Mouse (Mus musculus) kidney, adult 2 months (tissue): ENCODE data around the gene Tmc4. TPM values are rescaled to one million over a fixed set of nuclear protein-coding genes. Genes with fewer than 3 reads are reported as not detected.
"Not testable (repeated sequence)": the region's sequence is repeated elsewhere in the genome, so short reads cannot be mapped to it uniquely, and the experiment has no call there.

Source experiments
- DNase-seq: peaks from one replicate; pipeline ENCODE4 v3.0.0; 2021
- H3K27ac ChIP-seq: fragments of 200-500 bp; 2 replicates; pipeline ENCODE4 v1.5.1; 2012; ENCODE audit warnings: low read depth, low read length, control low read depth, inconsistent platforms; ENCODE audit not compliant: insufficient read depth
- H3K27me3 ChIP-seq: fragments of 200-500 bp; replicated peaks from 2 replicates; pipeline ENCODE4 v1.6.1; 2012; ENCODE audit warnings: mild to moderate bottlenecking, moderate library complexity, low read length, inconsistent platforms; ENCODE audit not compliant: control insufficient read depth, insufficient read depth
- H3K36me3 ChIP-seq: fragments of 200-500 bp; 2 replicates; pipeline ENCODE4 v1.6.1; 2012; ENCODE audit warnings: mild to moderate bottlenecking, moderate library complexity, low read length, inconsistent platforms; ENCODE audit not compliant: control insufficient read depth, insufficient read depth
- H3K4me1 ChIP-seq: fragments of 200-500 bp; 2 replicates; pipeline ENCODE4 v1.6.1; 2011; ENCODE audit warnings: low read length; ENCODE audit not compliant: control insufficient read depth, insufficient read depth
- H3K4me3 ChIP-seq: fragments of 200-500 bp; 2 replicates; pipeline ENCODE4 v1.5.1; 2011; ENCODE audit warnings: mild to moderate bottlenecking, low read depth, low read length, control low read depth; ENCODE audit not compliant: insufficient read depth
- CTCF ChIP-seq: fragments of 200-500 bp; conservative IDR thresholded peaks from 2 replicates; pipeline ENCODE4 v1.5.1; 2011; ENCODE audit warnings: low read depth, mild to moderate bottlenecking, control low read depth, low read length, moderate library complexity, mixed read lengths; ENCODE audit not compliant: insufficient read depth, insufficient read length
- POLR2A ChIP-seq: fragments of 200-500 bp; IDR thresholded peaks from one replicate; pipeline ENCODE4 v1.6.1; 2011; ENCODE audit warnings: low read depth, low read length, control low read depth
- WGBS: fragments of 180-500 bp; shearing (Covaris S2); methylation state at CpG from one replicate; pipeline ENCODE4 v1.1.7; 2018; 5-methylcytosine and 5-hydroxymethylcytosine counted together
- polyA plus RNA-seq: library from polyadenylated mRNA; depleted of rRNA; stranded (reverse); fragments of >200 nt; gene quantifications from 2 replicates; pipeline ENCODE4 v1.2.3, GENCODE M21; 2012

Gene Tmc4
- polyA plus RNA-seq, 1 experiment, result 45.5 TPM

- no peak overlapping the region for H3K4me3 ChIP-seq
- H3K4me1 ChIP-seq, result no peaks in the 10 kb centered on the region
- WGBS, result 65% methylated on average over 7 of the region's 7 CpGs
- H3K27me3 ChIP-seq, result no peaks in the 10 kb centered on the region
- no peak for DNase-seq
- H3K36me3 ChIP-seq, result peaks cover 7% of the 10 kb centered on the region
- no peak overlapping the region for H3K27ac ChIP-seq
- TF ChIP-seq CTCF (no peak), POLR2A (no peak)
Observed at GRCm38 (mm10) chr7:3707568-3708413, 30.4 kb upstream of the Tmc4 start.

- DNase-seq, result peak; percentile 21
- no peaks in the 10 kb centered on the region for H3K4me1 ChIP-seq
- TF ChIP-seq CTCF (no peak), POLR2A (no peak)
- H3K27me3 ChIP-seq, result no peaks in the 10 kb centered on the region
- H3K4me3 ChIP-seq, result no peak overlapping the region
- H3K36me3 ChIP-seq, result peaks cover 7% of the 10 kb centered on the region
- 70% methylated on average over 4 of the region's 4 CpGs for WGBS
- no peak overlapping the region for H3K27ac ChIP-seq
Observed at GRCm38 (mm10) chr7:3707027-3707426, 29.7 kb upstream of the Tmc4 start.

GRCm38 (mm10) chr7:3706343-3706934 is 29.1 kb upstream of the Tmc4 start:
- Histone ChIP-seq H3K4me3 (no peak overlapping the region), H3K4me1 (no peaks in the 10 kb centered on the region), H3K36me3 (peaks cover 7% of the 10 kb centered on the region), H3K27me3 (no peaks in the 10 kb centered on the region), H3K27ac (no peak overlapping the region)
- no peak for DNase-seq
- TF ChIP-seq CTCF (no peak), POLR2A (no peak)
- 47% methylated on average over 11 of the region's 11 CpGs for WGBS

GRCm38 (mm10) chr7:3705911-3706310 is 28.6 kb upstream of the Tmc4 start:
- Histone ChIP-seq H3K4me3 (no peak overlapping the region), H3K27me3 (no peaks in the 10 kb centered on the region), H3K27ac (no peak overlapping the region)

GRCm38 (mm10) chr7:3705461-3705860 is 28.1 kb upstream of the Tmc4 start:
- H3K27ac ChIP-seq, H3K4me3 ChIP-seq, H3K36me3 ChIP-seq, DNase-seq, H3K27me3 ChIP-seq, H3K4me1 ChIP-seq: not testable (repeated sequence)
- WGBS, result 24% methylated on average over 7 of the region's 7 CpGs

More at GRCm38 (mm10) chr7:3705911-3706310, 28.6 kb upstream of the Tmc4 start:
- H3K36me3 ChIP-seq, result peaks cover 7% of the 10 kb centered on the region
- DNase-seq, result no peak
- WGBS, result 14% methylated on average over 6 of the region's 6 CpGs
- no peaks in the 10 kb centered on the region for H3K4me1 ChIP-seq
- no peak for TF ChIP-seq POLR2A
- no peak for TF ChIP-seq CTCF

GRCm38 (mm10) chr7:3704475-3704874 is 27.1 kb upstream of the Tmc4 start:
- under 1% methylated on average over 20 of the region's 20 CpGs for WGBS
- H3K36me3 ChIP-seq, result peaks cover 7% of the 10 kb centered on the region

GRCm38 (mm10) chr7:3703879-3704441 is 26.6 kb upstream of the Tmc4 start, which contains the start of gene Rps9:
Gene Rps9, plus strand, starts transcription at chr7:3703993.
- Histone ChIP-seq H3K36me3 (peaks cover 7% of the 10 kb centered on the region), H3K27me3 (no peaks in the 10 kb centered on the region), H3K4me1 (no peaks in the 10 kb centered on the region), H3K27ac (peak within 1 kb of the TSS; percentile 88), H3K4me3 (peak within 1 kb of the TSS; percentile 76)
- DNase-seq, result peak; percentile 98
- TF ChIP-seq CTCF (0 out of 2 replicates have a peak, but pooled peaks have one; percentile 10), POLR2A (peak; percentile 82)
- under 1% methylated on average over 42 of the region's 42 CpGs for WGBS

More at GRCm38 (mm10) chr7:3704475-3704874, 27.1 kb upstream of the Tmc4 start:
- H3K27me3 ChIP-seq, result no peaks in the 10 kb centered on the region
- no peaks in the 10 kb centered on the region for H3K4me1 ChIP-seq
- no peak for DNase-seq
- peak overlapping the region; percentile 76 for H3K4me3 ChIP-seq
- TF ChIP-seq CTCF (no peak), POLR2A (no peak)
- peak overlapping the region; percentile 88; the same call in 1 of the 2 replicates for H3K27ac ChIP-seq
